Mouse (Mus musculus) limb, embryonic 13.5 days (tissue): ENCODE results near the gene Wls. TPM values are rescaled to one million over a fixed set of nuclear protein-coding genes. Genes with fewer than 3 reads are reported as not detected.

Source experiments
- ATAC-seq: fragments of 200-750 bp; cut with Nextera tagmentation; 2 replicates; pipeline ENCODE4 v1.8.0; 2017; ENCODE audit warnings: low read depth, moderate number of reproducible peaks, moderate TSS enrichment; ENCODE audit not compliant: low FRiP score
- H3K27ac ChIP-seq: fragments of 300-500 bp; sonication (generic); 2 replicates; pipeline ENCODE4 v1.5.1; 2015; ENCODE audit warnings: inconsistent platforms, mild to moderate bottlenecking, moderate library complexity
- H3K27me3 ChIP-seq: fragments of 300-500 bp; sonication (generic); 2 replicates; pipeline ENCODE4 v1.6.1; 2015; ENCODE audit warnings: mild to moderate bottlenecking, inconsistent platforms
- H3K36me3 ChIP-seq: fragments of 300-500 bp; sonication (generic); 2 replicates; pipeline ENCODE4 v1.6.1; 2015; ENCODE audit warnings: inconsistent platforms, mild to moderate bottlenecking, moderate library complexity
- H3K4me1 ChIP-seq: fragments of 300-500 bp; sonication (generic); 2 replicates; pipeline ENCODE4 v1.6.1; 2015; ENCODE audit warnings: inconsistent platforms
- H3K4me2 ChIP-seq: fragments of 300-500 bp; sonication (generic); replicated peaks from 2 replicates; pipeline ENCODE4 v1.6.1; 2015; ENCODE audit warnings: inconsistent platforms, mild to moderate bottlenecking, moderate library complexity
- H3K4me3 ChIP-seq: fragments of 300-500 bp; sonication (generic); 2 replicates; pipeline ENCODE4 v1.5.1; 2015; ENCODE audit warnings: moderate library complexity, mild to moderate bottlenecking, inconsistent platforms
- H3K9ac ChIP-seq: fragments of 300-500 bp; sonication (generic); 2 replicates; pipeline ENCODE4 v1.6.1; 2015; ENCODE audit warnings: mild to moderate bottlenecking, inconsistent platforms
- H3K9me3 ChIP-seq: fragments of 300-500 bp; sonication (generic); 2 replicates; pipeline ENCODE4 v1.6.1; 2016; ENCODE audit warnings: inconsistent platforms
- WGBS: fragments of 180-500 bp; shearing (Covaris S2); methylation state at CpG from one replicate; pipeline ENCODE4 v1.1.7; 2015; 5-methylcytosine and 5-hydroxymethylcytosine counted together
- polyA plus RNA-seq: library from polyadenylated mRNA; unstranded; fragments of >200 nt; fragmentation: Nextera tagmentation; extraction: Ambion mirVana; gene quantifications from 2 replicates; pipeline ENCODE4 v1.2.1, GENCODE M21; 2015

Gene Wls
- polyA plus RNA-seq, 1 experiment from 2014 or later = 199 TPM

DNA sequence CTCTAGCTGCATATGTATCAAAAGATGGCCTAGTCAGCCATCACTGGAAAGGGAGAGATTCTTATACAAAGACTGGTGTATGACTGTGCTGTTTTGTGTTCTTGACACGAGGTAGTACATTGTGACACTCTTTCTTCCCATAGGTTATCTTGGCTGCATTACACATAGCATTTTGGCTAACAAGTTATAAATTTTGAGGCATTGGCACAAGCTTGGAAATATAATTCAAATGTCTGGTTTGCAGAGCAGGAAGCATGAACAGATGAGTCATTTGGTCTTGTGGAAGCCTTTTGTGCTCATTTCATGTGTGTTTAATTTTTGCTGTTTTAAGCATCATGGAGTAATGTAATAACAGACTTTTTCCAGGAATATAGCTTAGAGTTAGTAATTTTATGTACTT is 26.2 kb downstream of the Wls start:
- no peak for ATAC-seq
- 73% methylated on average over 1 of the region's 1 CpGs for WGBS
- H3K4me1 ChIP-seq = no peaks in the 10 kb centered on the region

DNA sequence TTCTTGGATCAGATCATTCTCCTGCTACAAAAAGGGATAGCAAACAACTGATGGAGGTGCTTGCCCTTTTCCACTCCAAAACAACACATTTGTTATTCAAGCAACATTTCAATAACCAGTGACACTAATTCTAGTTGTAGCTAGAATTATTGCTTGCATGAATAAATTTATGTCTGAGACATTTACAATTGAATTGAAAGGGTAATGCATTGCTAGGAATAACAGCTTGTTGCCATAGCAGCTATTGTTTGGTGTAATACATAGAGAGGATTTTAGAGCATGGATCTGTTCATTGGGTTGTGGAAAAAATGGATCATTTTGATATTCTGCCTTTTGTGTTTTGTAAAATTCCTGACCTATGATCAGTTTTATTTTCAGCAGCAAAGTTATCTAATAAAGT is 39.5 kb downstream of the Wls start:
- H3K9me3 ChIP-seq = no peaks in the 10 kb centered on the region
- H3K36me3 ChIP-seq = peaks cover 30% of the 10 kb centered on the region
- no peaks in the 10 kb centered on the region for H3K4me1 ChIP-seq
- no peaks in the 10 kb centered on the region for H3K27me3 ChIP-seq
- no peak overlapping the region for H3K4me2 ChIP-seq
- no peak for ATAC-seq
- H3K27ac ChIP-seq = no peak overlapping the region
- H3K9ac ChIP-seq = no peak overlapping the region
- no peak overlapping the region for H3K4me3 ChIP-seq

More for the DNA sequence above, 26.2 kb downstream of the Wls start:
- H3K36me3 ChIP-seq = 0 out of 2 replicates have a peak, but pooled peaks cover 2% of the 10 kb centered on the region
- no peak overlapping the region for H3K27ac ChIP-seq
- no peak overlapping the region for H3K4me3 ChIP-seq
- no peaks in the 10 kb centered on the region for H3K27me3 ChIP-seq
- no peak overlapping the region for H3K9ac ChIP-seq
- no peaks in the 10 kb centered on the region for H3K9me3 ChIP-seq
- H3K4me2 ChIP-seq = no peak overlapping the region

DNA sequence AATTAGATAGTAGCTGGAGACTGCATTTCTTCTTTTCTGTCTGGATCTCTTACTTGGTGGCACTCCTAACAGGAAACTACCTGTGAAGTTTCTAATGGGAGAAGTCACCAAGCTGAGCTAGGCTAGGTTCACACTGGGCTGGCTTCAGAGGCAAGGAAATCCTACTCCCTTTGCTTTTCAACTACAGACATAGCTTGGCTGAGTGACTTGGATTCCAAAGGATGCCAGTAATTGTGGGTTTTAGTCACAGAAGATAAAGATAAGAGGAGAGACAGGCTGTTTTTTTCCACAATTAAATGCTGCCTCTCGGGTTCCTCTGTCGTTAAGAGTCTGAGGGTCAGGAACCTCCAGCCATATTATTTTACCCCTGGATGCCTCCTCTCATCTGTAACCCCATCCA is 43.9 kb downstream of the Wls start:
- 21% methylated on average over 2 of the region's 2 CpGs for WGBS
- no peak overlapping the region for H3K9ac ChIP-seq

DNA sequence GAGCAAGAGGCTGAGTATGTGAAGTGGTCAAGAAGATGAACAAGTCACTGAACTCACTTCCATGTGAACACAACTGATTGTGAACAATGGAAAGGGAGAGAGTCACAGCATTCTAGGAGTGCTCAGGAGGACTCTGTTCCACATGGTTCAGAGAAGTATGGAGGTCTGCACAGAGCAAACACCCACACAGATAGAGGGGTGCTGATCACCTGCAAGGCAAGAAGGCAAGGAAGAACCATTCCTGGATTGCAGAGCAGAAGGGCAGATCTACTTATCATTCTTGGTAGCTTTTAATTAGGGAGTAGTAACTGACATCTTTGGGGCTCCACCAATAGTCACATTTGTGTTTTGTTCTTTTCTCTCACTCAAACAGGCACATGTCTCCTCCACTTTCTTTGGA is 45.3 kb downstream of the Wls start:
- peaks cover 5% of the 10 kb centered on the region; the same call in 1 of the 2 replicates for H3K36me3 ChIP-seq
- H3K27me3 ChIP-seq = no peaks in the 10 kb centered on the region
- no peak overlapping the region for H3K9ac ChIP-seq
- no peak overlapping the region for H3K4me3 ChIP-seq
- H3K4me2 ChIP-seq = no peak overlapping the region
- no peaks in the 10 kb centered on the region for H3K9me3 ChIP-seq
- no peak for ATAC-seq
- peak overlapping the region; percentile 29; the same call in 1 of the 2 replicates for H3K27ac ChIP-seq
- peaks cover 17% of the 10 kb centered on the region for H3K4me1 ChIP-seq

More for the DNA sequence above, 43.9 kb downstream of the Wls start:
- no peak for ATAC-seq
- H3K27me3 ChIP-seq = no peaks in the 10 kb centered on the region
- H3K36me3 ChIP-seq = peaks cover 5% of the 10 kb centered on the region; the same call in 1 of the 2 replicates
- peaks cover 17% of the 10 kb centered on the region for H3K4me1 ChIP-seq
- H3K27ac ChIP-seq = no peak overlapping the region
- no peak overlapping the region for H3K4me3 ChIP-seq
- no peaks in the 10 kb centered on the region for H3K9me3 ChIP-seq
- no peak overlapping the region for H3K4me2 ChIP-seq

DNA sequence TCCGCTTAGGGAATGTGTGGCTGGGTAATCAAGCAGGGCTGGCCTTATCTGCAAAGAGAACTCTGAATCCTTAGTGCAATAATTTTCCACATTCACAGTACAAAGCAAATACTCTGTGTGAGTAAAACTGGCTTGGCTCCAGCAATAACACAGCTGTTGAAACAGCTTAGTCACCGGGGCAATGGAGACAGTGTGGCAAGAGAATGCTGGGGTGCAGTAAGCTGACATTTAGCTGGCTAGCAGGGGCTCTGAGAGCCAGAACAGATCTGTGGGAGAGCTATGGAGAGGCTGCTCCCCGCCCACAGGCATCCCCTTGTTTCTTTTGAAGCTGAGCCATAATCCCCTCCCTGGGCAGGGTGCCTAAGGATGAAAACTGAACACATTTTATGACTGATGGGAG is 45.8 kb downstream of the Wls start:
- Histone ChIP-seq H3K4me2 (no peak overlapping the region), H3K4me3 (no peak overlapping the region), H3K9me3 (no peaks in the 10 kb centered on the region), H3K27me3 (no peaks in the 10 kb centered on the region), H3K9ac (no peak overlapping the region), H3K4me1 (peaks cover 21% of the 10 kb centered on the region), H3K36me3 (peaks cover 5% of the 10 kb centered on the region; the same call in 1 of the 2 replicates), H3K27ac (peak overlapping the region; percentile 29; the same call in 1 of the 2 replicates)
- 15% methylated on average over 3 of the region's 3 CpGs for WGBS
- peak; percentile 94 for ATAC-seq

DNA sequence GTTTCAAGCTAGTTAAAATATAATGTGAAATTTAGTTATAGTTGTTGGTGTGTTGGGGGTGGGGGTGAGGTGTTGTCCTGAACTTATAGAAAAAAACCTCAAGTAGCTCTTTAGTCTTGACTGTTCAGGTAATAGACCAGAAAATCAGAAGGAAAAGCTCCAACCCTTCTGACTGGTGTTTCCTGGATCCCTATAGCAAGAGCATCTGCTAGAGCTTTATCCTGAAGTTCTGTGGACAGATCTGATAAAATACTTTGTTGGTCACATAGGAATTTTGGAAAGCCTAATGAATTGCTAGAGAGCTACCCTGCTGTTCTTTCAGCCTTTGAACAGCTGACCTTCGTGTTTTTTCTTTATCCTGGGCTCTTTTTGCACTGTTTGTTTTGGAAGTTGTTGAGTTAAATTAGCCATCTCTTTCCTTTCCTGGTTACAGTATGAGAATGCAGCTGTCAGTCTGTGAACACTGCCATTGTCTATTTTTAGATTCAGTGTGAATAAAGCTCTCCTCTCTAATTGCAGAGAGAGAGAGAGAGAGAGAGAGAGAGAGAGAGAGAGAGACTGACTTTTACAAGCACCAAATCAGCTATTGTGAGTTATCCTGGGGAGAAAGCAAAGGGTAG is 46.4 kb downstream of the Wls start:
- Histone ChIP-seq H3K4me3 (no peak overlapping the region), H3K9ac (no peak overlapping the region), H3K4me1 (peaks cover 26% of the 10 kb centered on the region), H3K27ac (no peak overlapping the region), H3K4me2 (no peak overlapping the region), H3K36me3 (peaks cover 5% of the 10 kb centered on the region; the same call in 1 of the 2 replicates), H3K27me3 (no peaks in the 10 kb centered on the region), H3K9me3 (no peaks in the 10 kb centered on the region)
- 28% methylated on average over 1 of the region's 1 CpGs for WGBS
- no peak for ATAC-seq

DNA sequence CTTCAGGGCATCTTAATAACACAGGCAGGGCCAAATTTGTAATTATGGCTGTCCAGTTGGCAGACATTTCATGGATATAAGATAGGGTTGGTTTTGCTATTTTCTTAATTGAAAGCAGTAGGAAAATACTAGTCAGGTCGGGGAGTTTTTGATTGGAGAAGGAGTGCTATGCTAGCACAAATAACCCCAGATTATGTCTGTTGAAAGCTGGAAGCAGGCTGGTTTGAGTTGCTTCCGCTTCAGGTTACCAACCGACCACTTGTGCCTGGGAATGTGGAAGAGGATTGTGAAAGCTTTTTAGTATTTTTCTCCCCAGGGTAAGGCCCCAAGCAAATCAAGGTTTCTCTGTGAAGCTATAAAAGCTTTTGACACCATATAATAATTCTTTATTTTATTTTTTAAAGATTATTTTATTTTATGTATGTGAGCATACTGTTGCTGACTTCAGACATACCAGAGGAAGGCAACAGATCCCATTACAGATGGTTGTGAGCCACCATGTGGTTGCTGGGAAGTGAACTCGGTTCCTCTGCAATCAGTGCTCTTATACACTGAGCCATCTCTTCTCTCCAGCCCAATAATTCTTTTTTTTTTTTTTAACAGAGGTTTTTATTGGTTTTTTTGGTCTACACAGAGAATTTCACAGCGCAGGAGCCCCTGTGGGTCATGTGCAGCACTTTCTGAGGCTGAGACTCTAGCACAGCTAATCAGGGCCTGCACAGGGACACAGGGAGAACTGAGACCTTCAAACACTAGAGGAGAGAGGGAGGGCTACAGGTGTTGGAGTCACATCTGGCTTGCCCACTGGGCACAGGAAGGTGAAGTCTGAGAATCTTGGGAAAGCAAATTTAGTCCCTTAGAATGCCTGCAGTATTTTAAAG is 50.9 kb downstream of the Wls start:
- 40% methylated on average over 5 of the region's 5 CpGs for WGBS
- Histone ChIP-seq H3K4me1 (peaks cover 23% of the 10 kb centered on the region), H3K36me3 (no peaks in the 10 kb centered on the region), H3K27me3 (no peaks in the 10 kb centered on the region), H3K27ac (no peak overlapping the region; the same call in 1 of the 2 replicates), H3K4me2 (no peak overlapping the region), H3K4me3 (no peak overlapping the region), H3K9ac (no peak overlapping the region), H3K9me3 (no peaks in the 10 kb centered on the region)
- peak; percentile 79 for ATAC-seq

DNA sequence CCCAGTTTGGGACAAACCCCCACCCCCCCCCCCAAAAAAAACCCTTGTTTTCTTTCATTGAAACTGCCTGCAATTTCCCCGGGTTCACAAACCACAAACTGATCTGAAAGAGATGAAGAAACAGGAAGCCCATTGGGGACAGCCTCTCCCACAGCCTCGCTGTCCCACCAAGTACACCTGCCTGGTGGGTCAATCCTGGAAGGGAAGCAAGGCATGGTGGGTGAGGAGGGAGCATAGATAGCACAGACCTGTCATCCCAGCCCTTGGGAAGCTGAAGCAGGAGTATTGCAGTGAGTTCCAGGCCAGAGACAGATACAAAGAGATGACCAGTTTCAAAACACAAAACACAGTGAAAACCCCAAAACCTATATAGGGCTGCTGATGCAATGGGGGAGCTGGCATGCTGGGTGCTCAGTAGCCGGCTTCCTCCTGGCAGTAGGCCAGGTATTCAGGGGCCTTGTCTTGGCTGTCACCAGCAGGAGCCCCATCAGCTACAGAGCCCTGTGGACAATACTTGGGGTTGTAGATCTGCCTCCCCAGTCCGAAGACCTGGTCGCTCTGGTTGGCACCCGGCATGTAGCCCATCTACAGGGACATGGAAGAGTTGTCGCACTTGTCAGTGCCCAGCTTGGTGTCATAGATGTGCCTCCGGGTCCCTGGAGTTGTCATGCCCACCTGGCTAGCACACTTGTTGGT is 51.7 kb downstream of the Wls start:
- Histone ChIP-seq H3K4me2 (no peak overlapping the region), H3K27me3 (no peaks in the 10 kb centered on the region), H3K4me1 (peaks cover 15% of the 10 kb centered on the region), H3K27ac (no peak overlapping the region), H3K36me3 (no peaks in the 10 kb centered on the region), H3K9ac (no peak overlapping the region), H3K9me3 (no peaks in the 10 kb centered on the region), H3K4me3 (no peak overlapping the region)
- ATAC-seq = no peak
- WGBS = 91% methylated on average over 8 of the region's 8 CpGs

DNA sequence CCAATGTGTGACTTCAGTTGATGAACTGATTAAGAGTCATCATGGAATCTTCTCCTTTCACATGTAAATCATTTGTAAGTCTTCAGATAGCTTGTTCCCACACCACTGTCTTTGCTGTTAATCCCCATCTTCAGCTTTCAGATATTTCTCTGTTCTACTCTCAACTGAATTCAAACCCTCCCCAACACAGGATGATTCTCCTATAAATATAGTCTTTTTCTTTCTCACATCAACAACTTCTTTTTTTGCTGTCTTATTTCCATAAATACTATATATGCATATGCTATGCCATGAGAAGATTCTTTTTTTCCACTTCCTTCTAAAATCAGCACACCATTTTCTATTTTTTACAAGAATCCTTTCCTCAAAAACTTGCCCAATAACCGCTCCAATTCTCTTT is 67.9 kb downstream of the Wls start:
- H3K9me3 ChIP-seq = no peaks in the 10 kb centered on the region
- H3K27ac ChIP-seq = no peak overlapping the region
- no peak overlapping the region for H3K4me2 ChIP-seq
- no peaks in the 10 kb centered on the region for H3K27me3 ChIP-seq
- no peak overlapping the region for H3K4me3 ChIP-seq
- 96% methylated on average over 1 of the region's 1 CpGs for WGBS
- no peak for ATAC-seq
- peaks cover 31% of the 10 kb centered on the region for H3K36me3 ChIP-seq
- H3K4me1 ChIP-seq = no peaks in the 10 kb centered on the region
- H3K9ac ChIP-seq = no peak overlapping the region

DNA sequence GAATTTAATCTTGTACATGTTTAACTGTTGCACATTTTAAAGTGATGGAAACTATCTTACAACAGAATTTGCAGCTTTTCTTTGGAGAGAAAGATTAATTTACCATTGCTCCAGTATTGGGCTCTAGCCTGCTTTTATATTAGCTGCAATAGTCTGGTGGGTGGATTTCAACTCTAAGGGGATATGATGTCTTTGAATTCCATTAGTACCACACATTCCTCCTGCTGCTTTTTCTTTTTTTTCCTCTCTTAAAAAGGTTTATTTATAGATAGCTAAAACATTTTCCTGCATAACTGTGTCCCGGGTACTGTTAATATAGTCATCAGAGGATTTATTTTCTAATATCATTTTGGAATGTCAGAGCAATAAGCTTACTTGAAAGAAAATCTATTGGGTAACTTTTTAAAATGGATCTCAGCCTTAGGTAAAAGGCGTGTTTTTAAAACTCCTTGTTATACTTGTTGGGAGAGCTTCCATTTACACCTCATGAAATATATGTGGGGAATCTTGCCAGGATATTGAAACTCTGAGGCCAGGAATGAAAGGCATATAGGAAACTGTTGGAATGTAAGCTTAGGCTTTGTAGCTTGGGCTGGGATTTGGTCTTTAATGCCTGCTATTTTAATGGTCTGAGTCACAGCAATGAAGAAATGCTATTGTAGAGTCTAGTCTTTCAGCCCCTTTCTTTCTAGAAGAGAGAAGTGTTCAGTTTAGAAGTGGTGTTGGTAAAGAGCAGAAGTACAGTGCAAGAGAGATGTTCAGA is 78.0 kb downstream of the Wls start:
- 50% methylated on average over 2 of the region's 2 CpGs for WGBS
- Histone ChIP-seq H3K9me3 (no peaks in the 10 kb centered on the region), H3K27ac (peak overlapping the region; percentile 16; the same call in 1 of the 2 replicates)

More for the DNA sequence above, 78.0 kb downstream of the Wls start:
- Histone ChIP-seq H3K4me1 (peaks cover 5% of the 10 kb centered on the region; the same call in 1 of the 2 replicates), H3K27me3 (no peaks in the 10 kb centered on the region), H3K4me2 (no peak overlapping the region), H3K4me3 (no peak overlapping the region), H3K9ac (no peak overlapping the region), H3K36me3 (peaks cover 42% of the 10 kb centered on the region)
- peak; percentile 77 for ATAC-seq
